Mouse (Mus musculus) midbrain, embryonic 15.5 days (tissue): ENCODE data around the gene Tnfaip3. TPM values are rescaled to one million over a fixed set of nuclear protein-coding genes. Genes with fewer than 3 reads are reported as not detected.

Experiments used
- ATAC-seq: fragments of 200-750 bp; cut with Nextera tagmentation; replicated peaks from 2 replicates; pipeline ENCODE4 v1.8.0; 2017; ENCODE audit warnings: moderate TSS enrichment
- H3K27ac ChIP-seq: fragments of 300-500 bp; sonication (generic); 2 replicates; pipeline ENCODE4 v1.5.1; 2015; ENCODE audit warnings: mild to moderate bottlenecking, inconsistent platforms
- H3K27me3 ChIP-seq: fragments of 300-500 bp; sonication (generic); replicated peaks from 2 replicates; pipeline ENCODE4 v1.6.1; 2015; ENCODE audit warnings: inconsistent platforms
- H3K36me3 ChIP-seq: fragments of 300-500 bp; sonication (generic); replicated peaks from 2 replicates; pipeline ENCODE4 v1.6.1; 2015; ENCODE audit warnings: inconsistent platforms
- H3K4me1 ChIP-seq: fragments of 300-500 bp; sonication (generic); 2 replicates; pipeline ENCODE4 v1.6.1; 2015; ENCODE audit warnings: inconsistent platforms
- H3K4me2 ChIP-seq: fragments of 300-500 bp; sonication (generic); 2 replicates; pipeline ENCODE4 v1.6.1; 2015; ENCODE audit warnings: inconsistent platforms, mild to moderate bottlenecking, moderate library complexity
- H3K4me3 ChIP-seq: fragments of 300-500 bp; sonication (generic); 2 replicates; pipeline ENCODE4 v1.5.1; 2015; ENCODE audit warnings: mild to moderate bottlenecking, inconsistent platforms
- H3K9ac ChIP-seq: fragments of 300-500 bp; sonication (generic); 2 replicates; pipeline ENCODE4 v1.6.1; 2015; ENCODE audit warnings: mild to moderate bottlenecking, inconsistent platforms
- H3K9me3 ChIP-seq: fragments of 300-500 bp; sonication (generic); 2 replicates; pipeline ENCODE4 v1.6.1; 2016; ENCODE audit warnings: inconsistent platforms
- WGBS: fragments of 180-500 bp; shearing (Covaris S2); methylation state at CpG from one replicate; pipeline ENCODE4 v1.1.7; 2015; ENCODE audit warnings: mixed read lengths; 5-methylcytosine and 5-hydroxymethylcytosine counted together
- polyA plus RNA-seq: library from polyadenylated mRNA; unstranded; fragments of >200 nt; fragmentation: Nextera tagmentation; extraction: Ambion mirVana; gene quantifications from 2 replicates; pipeline ENCODE4 v1.2.1, GENCODE M21; 2015

The Tnfaip3 gene
- polyA plus RNA-seq, 1 experiment from 2014 or later = 3.2 TPM

DNA sequence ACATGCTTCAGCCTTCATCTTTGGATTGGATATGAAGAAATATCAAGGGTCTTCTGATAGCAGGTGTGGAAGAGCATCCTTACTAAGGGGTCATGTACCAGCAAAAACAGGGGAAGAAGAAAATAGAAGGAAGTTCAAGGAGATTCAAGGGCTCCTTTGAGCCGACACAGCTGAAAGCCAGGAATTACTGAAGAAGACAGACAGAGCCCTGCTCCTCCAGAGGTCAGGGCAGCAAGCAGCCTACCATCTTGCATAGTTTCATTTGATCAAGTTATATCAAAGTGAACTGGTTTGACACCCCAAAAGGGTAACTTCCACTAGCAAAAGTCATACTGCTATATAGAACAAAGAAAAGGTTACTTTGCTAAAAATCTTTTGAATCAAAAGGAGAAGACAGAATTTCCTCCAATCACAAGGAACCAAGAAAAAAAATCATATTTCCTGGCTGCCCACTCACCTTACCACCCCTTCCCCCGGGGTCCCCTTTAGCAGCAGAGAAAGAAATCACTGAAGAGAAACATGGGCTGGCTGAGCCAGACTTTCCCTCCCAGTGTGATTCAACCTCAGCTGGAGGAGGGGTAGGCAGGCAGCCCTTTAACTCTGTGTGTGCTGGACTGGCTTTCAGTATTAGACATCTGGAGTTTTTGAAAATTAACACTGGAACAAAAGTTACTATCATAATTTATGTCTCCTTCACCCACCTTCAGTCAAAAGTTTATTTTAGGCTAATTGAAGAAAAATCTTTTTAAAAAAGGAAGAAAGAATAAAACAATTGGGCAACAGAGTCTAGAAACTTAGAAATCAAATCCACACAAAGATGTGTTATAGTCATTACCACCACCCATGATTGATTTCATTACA is 28.2 kb downstream of the Tnfaip3 start:
- 14% methylated on average over 2 of the region's 2 CpGs for WGBS
- Histone ChIP-seq H3K4me1 (no peaks in the 10 kb centered on the region), H3K27me3 (no peaks in the 10 kb centered on the region), H3K27ac (no peak overlapping the region), H3K4me2 (no peak overlapping the region), H3K36me3 (no peaks in the 10 kb centered on the region), H3K9ac (no peak overlapping the region), H3K4me3 (no peak overlapping the region), H3K9me3 (no peaks in the 10 kb centered on the region)
- no peak; the same call in none of the 2 replicates for ATAC-seq

DNA sequence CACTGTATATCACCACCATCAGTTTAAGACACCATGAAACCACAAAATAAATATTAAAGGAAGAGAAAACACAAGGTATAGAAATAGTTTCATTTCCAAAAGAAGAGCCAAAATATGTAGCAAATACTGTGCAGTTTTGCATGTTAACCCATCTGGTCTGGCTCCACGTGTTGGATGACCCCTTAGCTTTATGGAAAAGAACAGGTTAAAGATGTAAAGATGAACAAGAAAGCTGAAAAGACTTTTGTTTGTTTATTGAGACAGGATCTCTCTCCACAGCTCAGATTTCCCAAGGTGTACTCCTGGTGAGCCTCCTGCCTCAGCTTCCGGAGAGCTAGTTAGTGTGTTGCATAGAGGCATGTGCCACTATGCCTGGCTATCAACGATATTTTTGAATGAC is 29.9 kb downstream of the Tnfaip3 start:
- ATAC-seq = no peak
- Histone ChIP-seq H3K9ac (no peak overlapping the region), H3K4me2 (no peak overlapping the region)

DNA sequence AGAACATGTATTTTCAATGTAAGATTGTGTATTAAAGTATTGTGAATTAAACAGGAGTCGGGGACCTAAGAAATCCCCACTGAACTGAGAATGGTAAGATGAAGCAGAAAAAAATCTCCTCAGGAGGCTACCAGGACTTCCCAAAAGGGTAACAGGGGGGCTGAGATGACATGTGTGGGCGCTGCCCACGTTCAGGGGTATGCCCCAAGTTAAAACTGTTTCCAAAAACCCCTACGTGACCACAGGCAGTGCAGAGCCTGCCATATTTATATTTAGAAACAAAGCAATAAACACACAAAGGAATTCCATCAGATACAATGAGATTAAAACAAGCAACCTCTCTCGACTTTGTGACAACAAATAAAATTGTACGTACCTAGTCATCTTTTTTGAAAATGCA is 31.9 kb downstream of the Tnfaip3 start:
- no peaks in the 10 kb centered on the region for H3K9me3 ChIP-seq
- H3K27ac ChIP-seq = no peak overlapping the region
- H3K4me3 ChIP-seq = no peak overlapping the region
- H3K9ac ChIP-seq = no peak overlapping the region
- WGBS = 81% methylated on average over 6 of the region's 6 CpGs
- no peak for ATAC-seq
- no peaks in the 10 kb centered on the region for H3K27me3 ChIP-seq
- H3K4me1 ChIP-seq = no peaks in the 10 kb centered on the region
- no peaks in the 10 kb centered on the region for H3K36me3 ChIP-seq
- no peak overlapping the region for H3K4me2 ChIP-seq

More for the DNA sequence above, 29.9 kb downstream of the Tnfaip3 start:
- H3K4me3 ChIP-seq = no peak overlapping the region
- H3K27ac ChIP-seq = no peak overlapping the region
- no peaks in the 10 kb centered on the region for H3K4me1 ChIP-seq
- H3K27me3 ChIP-seq = no peaks in the 10 kb centered on the region
- no peaks in the 10 kb centered on the region for H3K36me3 ChIP-seq
- 88% methylated on average over 3 of the region's 3 CpGs for WGBS
- H3K9me3 ChIP-seq = no peaks in the 10 kb centered on the region

DNA sequence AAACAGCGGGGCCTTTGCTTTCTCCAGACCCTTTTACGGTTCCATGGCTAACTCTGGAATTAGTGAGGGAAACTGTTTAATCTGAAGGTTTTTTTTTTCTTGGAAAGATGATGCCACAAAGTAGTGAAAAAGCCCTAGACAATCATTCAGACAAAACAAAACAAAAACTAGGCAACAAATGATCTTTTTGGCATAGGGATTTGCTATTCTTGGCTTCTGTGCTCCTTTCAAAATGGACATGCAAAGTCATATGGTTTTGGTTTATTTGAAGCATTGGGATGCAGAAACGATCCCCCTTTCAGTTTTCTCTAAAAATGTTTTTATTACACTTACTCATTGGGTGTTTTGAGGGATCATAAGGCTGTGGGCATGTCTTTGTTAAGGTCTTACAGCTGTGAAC is 41.0 kb downstream of the Tnfaip3 start:
- Histone ChIP-seq H3K4me3 (no peak overlapping the region), H3K9me3 (no peaks in the 10 kb centered on the region), H3K27me3 (no peaks in the 10 kb centered on the region), H3K36me3 (no peaks in the 10 kb centered on the region), H3K4me1 (no peaks in the 10 kb centered on the region), H3K9ac (no peak overlapping the region), H3K4me2 (no peak overlapping the region), H3K27ac (no peak overlapping the region)
- WGBS = 85% methylated on average over 3 of the region's 3 CpGs
- no peak for ATAC-seq

DNA sequence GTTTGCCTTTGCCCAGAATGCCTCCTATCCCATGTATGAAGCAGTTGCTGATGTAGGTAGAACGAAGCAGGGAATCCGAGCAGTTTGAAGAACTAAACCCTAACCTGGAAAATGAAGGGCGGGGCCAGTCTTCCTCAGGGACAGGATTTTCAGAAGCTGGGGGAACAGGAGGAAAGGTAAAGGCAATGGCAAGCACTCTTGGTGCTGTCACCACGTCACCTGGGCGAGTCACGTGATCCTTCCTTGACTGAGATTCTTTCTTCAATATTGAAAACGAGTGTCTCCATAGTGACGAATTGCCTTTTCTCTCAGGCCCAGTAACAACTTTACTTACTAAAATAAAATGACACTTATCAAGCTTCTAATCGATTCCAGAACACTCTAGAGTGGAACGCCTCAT is 48.6 kb downstream of the Tnfaip3 start:
- ATAC-seq = no peak
- WGBS = 91% methylated on average over 10 of the region's 10 CpGs

DNA sequence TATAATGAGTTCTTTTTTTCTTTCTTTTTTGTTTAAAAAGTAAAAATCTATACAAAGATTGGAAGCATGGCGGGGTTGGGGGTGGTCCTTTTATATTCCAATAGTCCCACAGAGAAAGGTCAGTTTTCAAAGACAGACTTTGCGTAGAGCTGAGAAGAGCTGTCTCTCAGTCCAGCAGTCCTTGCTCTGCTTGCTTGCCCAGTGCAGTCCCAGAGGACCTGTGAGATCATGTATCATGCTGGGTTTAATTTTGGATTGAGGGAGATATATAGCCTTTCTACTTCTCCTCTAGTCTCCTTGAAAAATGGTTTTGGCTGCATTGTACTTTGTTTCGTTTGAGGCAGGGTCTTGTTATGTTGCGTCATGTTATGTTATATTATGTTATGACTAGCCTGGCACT is 49.9 kb downstream of the Tnfaip3 start:
- Histone ChIP-seq H3K9me3 (no peaks in the 10 kb centered on the region), H3K27me3 (no peaks in the 10 kb centered on the region), H3K9ac (no peak overlapping the region), H3K4me2 (no peak overlapping the region), H3K27ac (no peak overlapping the region), H3K4me3 (no peak overlapping the region), H3K4me1 (no peaks in the 10 kb centered on the region), H3K36me3 (no peaks in the 10 kb centered on the region)
- WGBS = 85% methylated on average over 4 of the region's 4 CpGs
- ATAC-seq = no peak

More for the DNA sequence above, 48.6 kb downstream of the Tnfaip3 start:
- no peak overlapping the region for H3K4me3 ChIP-seq
- no peaks in the 10 kb centered on the region for H3K27me3 ChIP-seq
- no peaks in the 10 kb centered on the region for H3K36me3 ChIP-seq
- H3K27ac ChIP-seq = no peak overlapping the region
- H3K9me3 ChIP-seq = no peaks in the 10 kb centered on the region
- H3K4me1 ChIP-seq = no peaks in the 10 kb centered on the region
- H3K9ac ChIP-seq = no peak overlapping the region
- H3K4me2 ChIP-seq = no peak overlapping the region

DNA sequence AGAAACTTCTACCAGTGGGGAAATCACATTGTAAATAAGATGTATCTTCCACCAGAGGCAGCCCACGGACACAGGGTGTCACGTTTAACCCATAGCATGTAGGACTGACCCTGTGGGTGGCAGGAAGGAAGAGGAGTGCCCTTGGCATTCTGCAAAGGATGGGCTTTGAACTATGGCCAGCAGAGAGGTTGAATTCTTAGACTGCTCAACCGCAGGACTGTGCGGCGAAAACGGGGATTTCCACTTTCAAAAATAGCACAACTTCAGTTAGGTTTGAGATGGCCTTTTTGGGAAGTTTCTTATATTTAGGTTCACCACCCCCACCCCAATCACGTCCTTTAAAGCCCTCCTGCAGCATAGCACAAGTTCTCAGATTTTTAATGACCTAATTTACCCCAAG is 50.6 kb downstream of the Tnfaip3 start:
- H3K9ac ChIP-seq = no peak overlapping the region
- no peak overlapping the region for H3K27ac ChIP-seq
- WGBS = 86% methylated on average over 7 of the region's 7 CpGs
- ATAC-seq = no peak
- H3K4me2 ChIP-seq = no peak overlapping the region
- no peaks in the 10 kb centered on the region for H3K27me3 ChIP-seq
- H3K9me3 ChIP-seq = no peaks in the 10 kb centered on the region
- no peak overlapping the region for H3K4me3 ChIP-seq
- H3K36me3 ChIP-seq = no peaks in the 10 kb centered on the region
- H3K4me1 ChIP-seq = no peaks in the 10 kb centered on the region

DNA sequence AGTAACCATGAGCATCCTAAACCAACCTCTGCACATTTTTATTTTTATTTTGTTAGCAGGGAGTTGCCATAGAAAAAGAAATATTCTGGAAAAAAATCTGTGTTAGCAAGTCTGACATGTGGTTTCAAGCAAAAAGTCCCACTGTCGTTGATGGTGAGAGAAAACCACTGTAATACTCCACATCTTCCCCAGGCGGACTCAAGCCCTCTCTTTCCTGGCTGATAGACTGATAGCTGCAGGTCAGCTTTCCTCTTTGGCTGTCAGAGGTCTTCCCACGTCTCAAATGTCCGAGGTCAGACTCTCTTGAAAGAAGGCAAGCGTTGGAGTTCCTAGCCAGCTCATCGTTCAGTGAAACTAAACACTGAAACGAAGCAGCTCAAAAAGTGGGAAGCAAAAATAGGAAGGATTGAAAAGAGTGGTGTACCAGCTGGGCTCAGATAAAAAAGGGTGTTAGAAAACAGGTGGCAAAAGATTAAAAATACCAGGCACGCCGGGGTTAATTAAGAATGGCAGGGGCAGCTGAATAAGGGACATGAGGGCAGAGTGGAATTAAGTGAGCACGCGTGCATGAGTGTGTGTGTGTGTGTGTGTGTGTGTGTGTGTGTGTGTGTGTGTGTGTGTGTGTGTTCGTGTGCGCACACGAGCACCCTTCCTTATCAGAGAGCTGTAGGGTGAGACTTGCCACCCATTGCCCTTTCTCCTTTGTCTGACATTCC is 55.5 kb downstream of the Tnfaip3 start:
- no peak overlapping the region for H3K4me2 ChIP-seq
- ATAC-seq = no peak
- no peak overlapping the region for H3K4me3 ChIP-seq
- H3K36me3 ChIP-seq = no peaks in the 10 kb centered on the region
- no peak overlapping the region for H3K9ac ChIP-seq
- no peaks in the 10 kb centered on the region for H3K27me3 ChIP-seq
- no peaks in the 10 kb centered on the region for H3K4me1 ChIP-seq
- WGBS = 73% methylated on average over 14 of the region's 14 CpGs
- no peaks in the 10 kb centered on the region for H3K9me3 ChIP-seq
- H3K27ac ChIP-seq = no peak overlapping the region

DNA sequence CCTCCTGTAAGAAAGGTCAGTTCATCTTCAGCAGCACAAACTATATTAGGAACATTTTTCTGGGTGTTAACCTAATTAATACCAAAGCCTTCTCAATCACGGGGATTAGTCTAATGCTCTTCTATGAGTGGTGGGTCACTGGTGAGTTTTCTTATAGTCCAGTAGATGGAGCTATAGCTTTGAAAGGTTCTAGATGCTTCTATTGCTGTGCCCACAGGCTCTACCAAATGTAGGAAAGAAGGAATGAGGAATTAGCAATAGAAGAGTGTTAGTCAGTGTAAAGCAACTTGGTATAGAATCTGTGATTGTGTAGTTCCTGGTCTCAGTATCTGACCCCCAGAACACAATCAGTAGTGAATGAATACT is 61.8 kb downstream of the Tnfaip3 start:
- H3K4me1 ChIP-seq = no peaks in the 10 kb centered on the region
- H3K27ac ChIP-seq = no peak overlapping the region
- no peaks in the 10 kb centered on the region for H3K9me3 ChIP-seq
- no peak overlapping the region for H3K4me2 ChIP-seq
- no peak overlapping the region for H3K4me3 ChIP-seq
- H3K27me3 ChIP-seq = no peaks in the 10 kb centered on the region
- H3K9ac ChIP-seq = no peak overlapping the region
- no peak for ATAC-seq
- WGBS = 14% methylated on average over 1 of the region's 1 CpGs
- no peaks in the 10 kb centered on the region for H3K36me3 ChIP-seq

DNA sequence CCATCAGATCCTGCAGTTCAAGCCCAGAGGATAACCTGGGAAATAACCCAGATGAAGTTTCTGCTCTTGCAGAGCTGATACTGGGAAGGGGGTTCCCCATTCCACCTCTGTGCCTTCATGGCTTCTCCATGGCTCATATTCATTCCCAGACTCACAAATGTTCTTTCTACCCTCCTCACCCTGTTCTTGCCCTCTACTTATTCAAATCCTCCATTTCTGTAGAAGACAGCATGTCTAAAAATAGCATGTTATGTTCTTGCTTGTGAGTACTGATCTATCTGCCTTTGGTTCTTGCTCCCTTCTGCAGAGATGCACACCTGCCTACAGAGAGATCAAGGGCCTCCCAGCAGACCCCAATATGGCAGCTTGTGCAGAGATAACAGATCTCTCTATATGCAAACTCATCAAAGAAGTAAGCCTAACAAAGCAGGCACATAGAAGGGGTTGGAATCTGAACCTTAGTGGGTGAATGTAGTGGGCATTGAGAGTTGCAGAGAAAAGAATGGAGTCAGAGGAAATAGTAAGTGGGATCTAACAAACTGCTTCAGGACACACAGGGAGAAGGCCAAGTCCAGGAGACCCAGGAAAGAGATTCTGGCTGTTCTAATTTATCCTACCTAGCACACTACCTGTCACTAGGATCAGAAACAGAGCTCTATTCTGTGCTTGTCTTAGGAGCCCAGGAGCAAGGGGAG is 62.3 kb downstream of the Tnfaip3 start:
- no peak overlapping the region for H3K4me3 ChIP-seq
- no peak overlapping the region for H3K9ac ChIP-seq
- no peaks in the 10 kb centered on the region for H3K27me3 ChIP-seq
- no peaks in the 10 kb centered on the region for H3K36me3 ChIP-seq
- ATAC-seq = no peak
- H3K27ac ChIP-seq = no peak overlapping the region
- no peak overlapping the region for H3K4me2 ChIP-seq
- H3K4me1 ChIP-seq = no peaks in the 10 kb centered on the region
- H3K9me3 ChIP-seq = no peaks in the 10 kb centered on the region
